Mouse (Mus musculus) B cell, adult 2 months (primary cell): ENCODE measurements around the gene Phactr2.
"Not testable (repeated sequence)": the region's sequence is repeated elsewhere in the genome, so short reads cannot be mapped to it uniquely, and the experiment has no call there.

Experiments
- DNase-seq, 2 experiments: peaks; one replicate each; pipeline ENCODE4 v3.0.0; 2022

Phactr2 gene

GRCm38 (mm10) chr10:13473833-13474567, at the start of gene Phactr2:
Gene Phactr2, minus strand, starts transcription at chr10:13474412.
- DNase-seq = peak; percentile 51 to 61

GRCm38 (mm10) chr10:13521857-13522256, 47.6 kb upstream of the Phactr2 start:
- DNase-seq = no peak

- DNase-seq = no peak
These were observed 28.2 kb upstream of the Phactr2 start for GRCm38 (mm10) chr10:13502371-13502770.

- peak in 1 of 2 experiments; percentile 1 for DNase-seq
These were observed 27.3 kb upstream of the Phactr2 start for GRCm38 (mm10) chr10:13501533-13501932.

- DNase-seq = peak; percentile 86 to 87
These were observed 26.8 kb upstream of the Phactr2 start for GRCm38 (mm10) chr10:13500938-13501496.

GRCm38 (mm10) chr10:13500473-13500872, 26.3 kb upstream of the Phactr2 start:
- no peak for DNase-seq

- DNase-seq = peak; percentile 1 to 4
These were observed 25.1 kb upstream of the Phactr2 start, which contains the start of gene Fuca2 for GRCm38 (mm10) chr10:13499331-13499730. Gene Fuca2, plus strand, starts transcription at chr10:13499540.

- DNase-seq = no peak
These were observed 22.1 kb upstream of the Phactr2 start for GRCm38 (mm10) chr10:13496315-13496714.

GRCm38 (mm10) chr10:13493978-13494686, 19.9 kb upstream of the Phactr2 start:
- no peak for DNase-seq

- no peak for DNase-seq
These were observed 15.5 kb upstream of the Phactr2 start for GRCm38 (mm10) chr10:13489671-13490070.

GRCm38 (mm10) chr10:13485958-13486357, 11.7 kb upstream of the Phactr2 start:
- no peak for DNase-seq

GRCm38 (mm10) chr10:13479341-13479740, 5.1 kb upstream of the Phactr2 start:
- no peak for DNase-seq

GRCm38 (mm10) chr10:13475121-13475520, 909 bp upstream of the Phactr2 start:
- peak; percentile 3 to 4 for DNase-seq

GRCm38 (mm10) chr10:13474568-13474955, 350 bp upstream of the Phactr2 start:
- peak; percentile 6 to 13 for DNase-seq

- DNase-seq = no peak
These were observed 852 bp downstream of the Phactr2 start for GRCm38 (mm10) chr10:13473287-13473832.

GRCm38 (mm10) chr10:13470236-13470635, 4.0 kb downstream of the Phactr2 start:
- DNase-seq = peak; percentile 14 to 15

GRCm38 (mm10) chr10:13468025-13468529, 6.1 kb downstream of the Phactr2 start:
- DNase-seq = not testable (repeated sequence)

GRCm38 (mm10) chr10:13466925-13467324, 7.3 kb downstream of the Phactr2 start:
- DNase-seq = no peak

GRCm38 (mm10) chr10:13464295-13464694, 9.9 kb downstream of the Phactr2 start:
- DNase-seq = not testable (repeated sequence)

- no peak for DNase-seq
These were observed 20.8 kb downstream of the Phactr2 start for GRCm38 (mm10) chr10:13453200-13453990.

- no peak for DNase-seq
These were observed 22.6 kb downstream of the Phactr2 start for GRCm38 (mm10) chr10:13451640-13452039.
